Mouse (Mus musculus): Measurements from ENCODE around the gene Ykt6.

GRCm38 (mm10) chr11:6013359-6013758, 57.9 kb downstream of the Ykt6 start:
- no peak for TF ChIP-seq POLR2A (IDR thresholded peaks at IDR 0.05; ENCODE audit: control insufficient read depth, low read depth, low read length)
- TF ChIP-seq CTCF (IDR thresholded peaks at IDR 0.05; ENCODE audit: control insufficient read depth, insufficient read depth, insufficient replicate concordance, low read depth, low read length) = no peak
